Mouse (Mus musculus): ENCODE results near the gene Fam83e.
A peak's percentile ranks its signal among the peaks of the same experiment; 100 is the strongest.

- TF ChIP-seq POLR2A (IDR thresholded peaks at IDR 0.05; ENCODE audit: low read depth, low read length) (peak; percentile 34; the same call in 1 of the 2 replicates), CTCF (IDR thresholded peaks at IDR 0.05; ENCODE audit: borderline replicate concordance, insufficient read depth, low read length) (no peak)
Measured at GRCm38 (mm10) chr7:45709677-45710355, 11.2 kb upstream of the Fam83e start.
